Mouse (Mus musculus) G1E-ER4 (cell line): ENCODE measurements at regions not wholly inside any gene's neighbourhood (a gene's known extent, or its start where the extent isn't known, plus 50 kb on each side); places are given as distances from the start of the nearest gene placed in this dataset.

Experiments
- GATA1 ChIP-seq: IDR thresholded peaks from one replicate; pipeline ENCODE4 v1.8.0; 2012; ENCODE audit warnings: low read length, inconsistent platforms

- no peak for TF ChIP-seq GATA1
Measured at GRCm38 (mm10) chr2:45601332-45601900, 484.2 kb upstream of the Zeb2 start.

GRCm38 (mm10) chr2:45593765-45594164, 476.6 kb upstream of the Zeb2 start:
- no peak for TF ChIP-seq GATA1

GRCm38 (mm10) chr2:45590980-45591379, 473.8 kb upstream of the Zeb2 start:
- no peak for TF ChIP-seq GATA1

DNA sequence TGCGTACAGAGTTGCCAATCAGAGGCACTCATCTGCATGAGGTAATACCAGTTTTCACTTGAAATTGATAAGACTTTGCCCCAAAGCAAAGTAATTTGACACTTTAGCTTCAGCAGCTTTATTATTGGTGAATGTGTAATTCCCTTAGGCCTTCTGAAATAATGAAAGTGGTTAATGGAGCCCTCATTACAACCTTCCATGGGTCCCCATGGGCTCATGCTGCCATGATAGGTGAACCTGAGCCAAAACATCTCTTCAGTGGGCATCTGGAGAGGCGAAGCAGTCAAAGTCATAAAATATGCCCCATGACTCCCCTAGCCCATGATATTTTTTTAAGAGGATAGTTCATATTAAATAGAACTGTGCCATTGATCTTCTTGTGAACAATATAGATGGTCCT, 471.1 kb upstream of the Zeb2 start:
- no peak for TF ChIP-seq GATA1

DNA sequence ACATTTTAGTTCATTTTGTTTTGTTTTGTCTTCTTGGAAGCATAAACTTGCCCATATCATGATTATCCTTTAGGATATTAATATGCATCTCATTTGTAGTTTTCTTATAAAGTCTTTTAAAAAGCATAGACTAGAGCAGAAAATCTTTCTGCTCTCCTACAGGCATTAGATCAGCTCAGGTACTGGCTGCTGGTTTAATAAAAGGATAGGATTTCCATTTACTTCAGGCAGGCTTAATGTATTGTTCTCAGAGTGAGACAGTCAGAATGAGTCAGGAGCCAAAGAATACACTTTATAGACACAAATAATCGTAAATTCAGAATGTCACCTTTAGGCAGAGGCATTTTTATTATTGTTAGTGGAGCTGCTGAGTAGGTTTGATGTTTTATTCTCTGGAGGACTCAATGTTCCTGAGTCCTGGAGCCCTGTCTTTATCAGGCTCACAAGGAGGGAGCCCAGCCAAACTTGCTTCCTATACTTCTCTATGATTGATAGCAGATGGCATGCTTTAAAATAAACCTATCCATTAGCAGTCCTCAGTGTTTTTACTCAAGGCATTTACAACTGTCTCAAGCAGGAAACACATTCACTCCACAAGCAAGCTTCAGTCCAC, 469.5 kb upstream of the Zeb2 start:
- TF ChIP-seq GATA1 = no peak

DNA sequence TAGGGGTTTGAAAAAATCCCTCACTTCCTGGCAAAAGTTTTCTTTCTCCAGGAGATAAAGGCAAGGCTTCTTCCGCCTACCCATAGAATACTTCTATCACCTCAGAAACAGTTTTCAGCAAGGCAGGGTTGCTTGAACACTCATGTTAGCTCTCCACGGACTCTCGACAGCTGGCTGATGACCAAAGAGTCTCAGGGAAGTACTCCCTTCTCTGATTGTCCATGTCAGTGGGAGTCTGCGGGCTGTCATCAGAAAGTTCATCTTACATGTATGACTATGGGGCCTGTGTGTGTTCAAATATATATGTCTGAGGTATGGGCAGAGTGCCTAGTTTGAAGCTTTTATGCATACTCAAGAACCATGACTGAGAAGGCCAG, 464.3 kb upstream of the Zeb2 start:
- no peak for TF ChIP-seq GATA1

- no peak for TF ChIP-seq GATA1
Measured at GRCm38 (mm10) chr2:45580838-45581548, 463.8 kb upstream of the Zeb2 start.

- no peak for TF ChIP-seq GATA1
Measured at GRCm38 (mm10) chr2:45572906-45573305, 455.7 kb upstream of the Zeb2 start.

DNA sequence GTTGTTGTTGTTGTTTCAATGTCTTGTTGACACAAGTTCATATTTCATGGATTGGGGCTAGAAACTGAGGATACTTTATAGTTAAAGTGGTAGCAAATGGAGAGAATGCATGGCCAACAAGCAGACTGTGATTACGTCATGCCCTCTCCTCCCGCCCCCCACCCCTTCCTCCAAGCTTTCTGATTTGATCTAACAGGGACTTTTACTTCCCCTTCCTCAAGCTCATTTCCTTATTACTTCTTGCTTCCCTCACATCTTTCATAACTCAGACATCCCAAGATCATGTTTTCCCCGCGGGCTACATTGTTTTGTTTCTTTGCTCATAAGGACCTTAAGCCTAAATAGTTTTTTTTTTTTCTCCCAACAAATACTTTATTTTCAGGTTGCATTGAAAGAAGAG, 437.5 kb upstream of the Zeb2 start:
- TF ChIP-seq GATA1 = no peak

DNA sequence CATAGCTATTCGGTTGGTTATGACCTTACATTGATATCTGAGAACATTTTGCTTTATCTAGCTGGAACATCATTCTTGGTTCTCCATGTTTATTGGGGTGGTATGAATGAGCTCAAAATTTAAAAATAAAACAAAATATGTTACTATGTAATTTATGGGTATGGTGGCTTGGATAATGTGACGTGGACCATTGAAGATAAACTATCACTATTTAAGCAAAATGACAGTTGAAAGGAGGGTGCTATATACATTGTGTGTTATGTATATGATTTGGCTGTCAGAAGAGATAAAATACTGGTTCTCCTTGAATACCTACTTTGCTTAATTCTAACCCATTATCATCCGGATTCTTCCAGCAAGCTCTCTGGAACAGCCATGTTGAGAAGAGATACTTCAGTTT, 424.2 kb upstream of the Zeb2 start:
- TF ChIP-seq GATA1 = no peak

GRCm38 (mm10) chr2:45538950-45539349, 421.8 kb upstream of the Zeb2 start:
- no peak for TF ChIP-seq GATA1

DNA sequence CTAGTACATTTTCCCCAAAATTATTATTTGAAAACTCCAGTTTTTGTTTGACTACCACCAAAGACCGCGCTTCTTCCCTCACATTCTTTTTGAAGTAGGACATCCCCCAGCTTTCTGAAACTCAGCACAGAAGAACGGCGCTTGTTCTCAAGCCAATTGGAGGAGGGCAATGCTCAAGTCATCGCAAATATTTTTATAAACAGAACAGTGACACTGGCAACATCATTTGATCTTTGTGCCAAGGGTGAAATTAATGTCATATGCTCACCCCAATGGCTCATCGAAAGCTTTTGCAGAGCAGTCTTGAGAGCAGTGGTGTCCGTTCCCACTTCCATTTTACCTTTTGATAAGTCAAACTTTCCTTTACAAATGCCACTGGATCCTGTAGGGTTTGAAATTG, 420.5 kb upstream of the Zeb2 start:
- TF ChIP-seq GATA1 = no peak

DNA sequence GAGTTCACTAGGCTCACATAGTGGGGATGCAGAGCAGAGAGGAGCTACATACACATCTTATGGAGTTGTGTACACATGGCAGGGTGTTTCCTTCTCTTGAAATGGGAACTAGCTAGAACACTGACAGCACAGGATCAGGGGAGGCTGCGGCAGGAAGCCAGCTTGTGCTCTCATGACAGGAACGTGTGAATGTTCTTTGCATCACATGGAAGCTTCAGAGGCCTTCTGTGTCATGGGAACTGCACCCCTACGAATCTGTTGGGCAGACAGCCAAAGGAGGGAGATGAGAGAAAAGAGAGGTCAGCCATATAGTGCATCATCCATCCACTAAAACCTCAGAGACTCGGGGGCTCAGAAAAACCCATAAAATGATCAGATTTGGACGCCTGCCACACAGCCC, 417.6 kb upstream of the Zeb2 start:
- TF ChIP-seq GATA1 = no peak

- TF ChIP-seq GATA1 = no peak
Measured at GRCm38 (mm10) chr2:45522310-45522709, 405.1 kb upstream of the Zeb2 start.

DNA sequence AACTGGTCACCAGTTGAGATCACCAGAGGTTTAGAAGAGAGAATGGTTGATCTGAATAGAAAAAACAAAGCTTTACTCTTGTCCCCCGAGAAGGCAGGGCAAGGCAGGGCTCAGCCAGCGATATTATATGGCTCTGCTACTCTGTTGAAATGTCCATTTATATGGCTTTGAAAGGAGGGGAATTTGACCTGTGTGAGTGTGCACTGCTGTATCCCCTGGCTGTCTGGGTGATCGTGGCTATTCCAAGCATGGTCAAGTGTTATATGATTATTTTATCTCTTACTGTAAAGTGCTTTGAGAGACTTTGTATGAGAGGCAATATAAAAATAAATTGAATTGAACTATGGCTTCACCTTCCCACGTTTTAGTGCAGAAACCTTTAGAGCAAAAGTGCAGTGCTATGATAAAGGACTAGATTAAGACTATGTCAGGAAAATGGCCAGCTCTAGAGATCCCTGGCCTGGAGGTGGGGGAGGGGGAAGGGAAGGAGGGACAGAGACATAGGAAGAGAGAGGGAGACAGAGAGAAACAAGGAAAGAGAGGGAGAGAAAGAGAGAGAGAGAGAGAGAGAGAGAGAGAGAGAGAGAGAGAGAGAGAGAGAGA, 402.5 kb upstream of the Zeb2 start:
- TF ChIP-seq GATA1 = no peak

DNA sequence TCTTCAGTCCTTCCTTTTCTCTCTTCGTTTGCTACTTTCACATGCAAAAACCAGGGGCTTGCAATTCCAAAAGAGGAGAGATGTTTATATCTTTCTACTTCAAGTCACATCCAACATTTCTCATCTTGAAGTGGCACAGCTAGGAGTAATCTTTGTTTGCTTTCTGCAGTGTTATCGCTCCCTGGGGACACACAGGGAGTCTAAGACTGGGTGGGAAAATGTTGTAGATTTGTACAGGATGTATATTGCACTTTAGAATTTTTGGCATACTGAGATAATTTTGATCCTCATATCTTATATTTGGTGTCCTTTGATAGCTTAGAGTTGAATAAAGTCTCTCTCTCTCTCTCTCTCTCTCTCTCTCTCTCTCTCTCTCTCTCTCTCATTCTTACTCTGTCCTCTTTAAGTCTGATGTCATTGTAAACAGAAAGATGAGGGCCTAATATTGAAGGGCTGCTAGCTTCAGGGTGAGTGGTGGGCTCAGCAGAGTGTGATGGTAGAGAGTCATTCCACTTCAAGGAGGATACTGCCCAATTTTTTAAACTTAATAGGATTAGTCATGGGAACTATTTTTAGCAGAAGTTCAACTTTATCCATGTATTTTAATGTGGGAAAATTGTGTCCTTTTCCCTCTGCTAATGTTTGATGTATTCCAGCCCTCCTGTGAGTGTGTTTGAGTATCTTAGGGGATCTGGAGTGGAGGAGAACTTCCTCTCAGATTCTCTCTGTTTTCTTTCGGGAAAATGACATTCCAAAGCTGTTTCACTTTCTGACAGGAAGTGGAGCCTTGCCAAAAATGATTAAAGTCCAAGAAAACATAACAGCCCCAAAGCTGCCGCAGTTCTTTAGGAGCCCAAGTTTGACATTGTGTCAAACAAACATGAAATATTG, 397.3 kb upstream of the Zeb2 start:
- TF ChIP-seq GATA1 = no peak
